Mouse (Mus musculus) ovary, postnatal 10 days (tissue): ENCODE measurements at regions not wholly inside any gene's neighbourhood (a gene's known extent, or its start where the extent isn't known, plus 50 kb on each side); places are given as distances from the start of the nearest gene placed in this dataset.

Experiments
- DNase-seq: peaks from one replicate; pipeline ENCODE4 v3.0.0; 2022; ENCODE audit warnings: low spot score

GRCm38 (mm10) chr7:135888598-135888997 is 172.4 kb upstream of the Mki67 start:
- DNase-seq, result no peak

GRCm38 (mm10) chr7:135889016-135889726 is 173.0 kb upstream of the Mki67 start:
- DNase-seq, result no peak

- DNase-seq, result no peak
Measured at GRCm38 (mm10) chr7:135898876-135899275, 182.7 kb upstream of the Mki67 start.

- DNase-seq, result no peak
Measured at GRCm38 (mm10) chr7:135899765-135900164, 183.6 kb upstream of the Mki67 start.

- DNase-seq, result no peak
Measured at GRCm38 (mm10) chr7:135900861-135901321, 184.7 kb upstream of the Mki67 start.

GRCm38 (mm10) chr7:135902106-135903055 is 186.2 kb upstream of the Mki67 start:
- no peak for DNase-seq

GRCm38 (mm10) chr7:135911376-135911775 is 195.2 kb upstream of the Mki67 start:
- no peak for DNase-seq

- no peak for DNase-seq
Measured at GRCm38 (mm10) chr7:135913923-135914634, 197.9 kb upstream of the Mki67 start.

GRCm38 (mm10) chr7:135923876-135924275 is 207.7 kb upstream of the Mki67 start:
- no peak for DNase-seq

GRCm38 (mm10) chr7:135924641-135925040 is 208.5 kb upstream of the Mki67 start:
- DNase-seq, result no peak

- DNase-seq, result no peak
Measured at GRCm38 (mm10) chr7:135930091-135930490, 213.9 kb upstream of the Mki67 start.

- no peak for DNase-seq
Measured at GRCm38 (mm10) chr7:135932595-135933175, 216.5 kb upstream of the Mki67 start.

GRCm38 (mm10) chr7:135935180-135935579 is 219.0 kb upstream of the Mki67 start:
- DNase-seq, result no peak

- DNase-seq, result no peak
Measured at GRCm38 (mm10) chr7:135937465-135937864, 221.3 kb upstream of the Mki67 start.

- DNase-seq, result no peak
Measured at GRCm38 (mm10) chr7:135939341-135939740, 223.2 kb upstream of the Mki67 start.

GRCm38 (mm10) chr7:135942826-135943225 is 226.7 kb upstream of the Mki67 start:
- DNase-seq, result no peak

- DNase-seq, result no peak
Measured at GRCm38 (mm10) chr7:135946071-135946646, 230.0 kb upstream of the Mki67 start.

- no peak for DNase-seq
Measured at GRCm38 (mm10) chr7:135961026-135961425, 244.9 kb upstream of the Mki67 start.

GRCm38 (mm10) chr7:135965528-135965927 is 249.4 kb upstream of the Mki67 start:
- DNase-seq, result no peak

GRCm38 (mm10) chr7:135966231-135966630 is 250.1 kb upstream of the Mki67 start:
- DNase-seq, result no peak

- DNase-seq, result no peak
Measured at GRCm38 (mm10) chr7:135968638-135969037, 252.5 kb upstream of the Mki67 start.

GRCm38 (mm10) chr7:135986021-135986420 is 269.9 kb upstream of the Mki67 start:
- DNase-seq, result no peak
